Mouse (Mus musculus) left cerebral cortex, postnatal 14 days (tissue): ENCODE measurements around the gene Cdkn1a. TPM values are rescaled to one million over a fixed set of nuclear protein-coding genes. Genes with fewer than 3 reads are reported as not detected.
"Not testable (repeated sequence)": the region's sequence is repeated elsewhere in the genome, so short reads cannot be mapped to it uniquely, and the experiment has no call there.

ENCODE experiments used
- DNase-seq, 2 experiments: peaks; one replicate each; pipeline ENCODE4 v3.0.0; 2021 to 2022; ENCODE audit warnings: low spot score in 2 of 2, mixed read lengths in 1 of 2
- intact Hi-C: fragments of 180-260 bp; cut with DNase I; formaldehyde crosslinking; loops from one replicate; pipeline ENCODE4 v1.15.1; 2025
- total RNA-seq, 2 experiments: library from RNA; stranded (reverse); gene quantifications; 2 replicates each; pipeline ENCODE4 v1.2.3; 2021

Cdkn1a gene
- total RNA-seq, 2 experiments from 2014 or later, result 25.7 to 35.7 TPM

DNA sequence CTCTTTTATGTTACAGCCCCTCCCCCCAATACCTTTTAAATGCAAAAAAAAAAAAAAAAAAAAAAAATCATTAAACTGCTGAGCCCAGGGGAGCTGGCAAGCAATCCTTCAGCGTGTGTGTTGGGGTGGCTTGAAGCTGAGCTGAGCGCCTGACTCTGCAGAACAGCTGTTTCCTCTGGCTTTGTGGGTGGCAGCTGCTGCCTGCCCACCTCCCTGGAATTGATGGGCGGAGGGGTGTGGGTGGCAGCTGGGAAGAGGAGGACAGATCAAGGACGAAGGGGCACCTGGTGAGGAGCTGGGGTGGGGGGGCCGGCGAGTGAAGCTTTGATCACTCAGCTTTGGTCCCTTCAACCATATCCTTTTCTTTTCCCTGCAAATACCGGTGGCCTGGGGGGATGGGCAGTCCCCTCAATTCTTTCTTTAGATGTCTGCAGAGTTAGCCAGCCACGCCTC, 34.1 kb upstream of the Cdkn1a start:
- intact Hi-C loops, result no loop called here
- no peak for DNase-seq

DNA sequence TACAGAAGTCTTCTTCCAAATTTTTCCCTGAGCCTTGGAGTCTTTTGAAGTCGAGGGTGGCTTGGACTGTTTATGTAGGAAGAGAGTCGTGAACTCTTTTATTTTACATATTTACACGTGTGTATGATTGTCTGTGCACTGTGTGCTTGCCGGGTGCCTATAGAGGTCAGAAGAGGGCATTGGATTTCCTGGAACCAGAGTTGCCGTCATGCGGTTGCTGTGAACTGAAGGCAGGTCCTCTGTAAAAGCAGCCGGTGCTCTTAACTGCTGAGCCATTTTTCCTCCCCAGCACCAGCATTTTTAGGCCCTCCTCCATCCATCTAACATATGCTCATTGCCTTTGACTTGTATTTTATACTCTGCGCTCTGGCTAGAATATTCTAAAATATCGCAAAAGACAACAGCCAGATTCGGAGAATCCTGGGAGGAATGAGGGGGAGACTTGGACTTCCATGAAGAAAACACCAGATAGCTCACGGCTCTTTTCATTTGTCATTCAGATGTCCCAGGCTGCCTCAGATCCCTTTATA, 33.4 kb upstream of the Cdkn1a start:
- intact Hi-C loops, result no loop called here
- no peak for DNase-seq

DNA sequence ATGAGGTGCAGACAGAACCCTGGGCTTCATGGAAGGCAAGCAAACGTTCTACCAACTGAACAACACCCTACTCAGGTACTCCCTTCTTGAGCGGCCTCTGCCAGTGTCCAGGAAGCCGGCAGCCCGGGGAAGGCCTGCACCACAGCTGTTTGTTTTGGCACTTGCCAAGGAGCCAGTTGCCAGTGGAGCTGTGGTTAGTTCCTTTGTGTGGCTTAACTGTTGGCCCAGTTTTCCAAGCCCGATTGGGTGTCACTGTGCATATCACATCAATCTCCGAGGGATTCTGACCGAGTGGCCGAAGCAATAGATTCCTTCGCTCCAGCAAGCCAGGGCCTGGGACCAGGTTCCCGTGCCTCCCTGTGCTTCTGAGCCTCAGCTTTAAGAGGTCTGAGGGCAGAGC, 32.8 kb upstream of the Cdkn1a start:
- intact Hi-C loops, result no loop called here

DNA sequence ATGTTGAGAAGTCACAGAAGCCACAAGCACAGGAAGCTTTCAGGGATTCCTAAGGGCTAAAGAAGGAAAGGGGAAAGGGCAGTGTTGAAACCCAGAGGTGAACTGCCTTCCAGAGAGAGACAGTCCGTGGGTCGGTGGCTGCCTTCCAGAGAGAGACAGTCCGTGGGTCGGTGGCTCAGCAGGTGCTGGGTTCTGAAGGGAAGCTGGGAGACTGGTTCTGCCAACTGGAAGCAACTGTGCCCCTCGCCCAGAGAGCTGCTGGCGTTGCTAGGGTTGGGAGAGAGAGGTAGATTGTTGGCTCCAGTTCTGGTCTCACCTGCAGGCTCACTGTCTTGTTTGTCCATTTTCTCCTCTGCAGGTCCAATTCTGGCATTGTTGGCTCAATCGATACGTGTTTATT, 32.3 kb upstream of the Cdkn1a start:
- intact Hi-C loops, result no loop called here
- DNase-seq, result no peak

More for the DNA sequence above, 32.8 kb upstream of the Cdkn1a start:
- DNase-seq, result no peak

DNA sequence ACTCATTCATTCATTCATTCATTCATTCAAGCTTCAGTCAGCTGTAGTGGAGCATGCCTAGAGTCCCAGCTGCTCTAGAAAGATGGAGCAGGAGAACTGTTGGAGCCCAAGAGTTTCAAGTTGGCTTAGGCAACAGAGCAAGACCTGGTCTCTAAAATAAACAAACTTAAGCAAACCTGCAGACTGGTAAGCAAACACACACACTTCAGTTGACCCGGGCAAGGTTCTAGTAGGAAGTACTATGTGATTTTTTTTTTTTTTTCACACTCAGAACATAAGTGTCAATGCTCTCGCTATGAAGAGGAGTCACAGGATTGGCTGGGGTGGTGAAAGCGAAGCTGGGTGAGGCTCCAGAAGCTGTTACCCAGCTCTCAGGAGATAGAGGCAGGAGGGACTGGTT, 31.2 kb upstream of the Cdkn1a start:
- intact Hi-C loops, result no loop called here
- DNase-seq, result no peak

DNA sequence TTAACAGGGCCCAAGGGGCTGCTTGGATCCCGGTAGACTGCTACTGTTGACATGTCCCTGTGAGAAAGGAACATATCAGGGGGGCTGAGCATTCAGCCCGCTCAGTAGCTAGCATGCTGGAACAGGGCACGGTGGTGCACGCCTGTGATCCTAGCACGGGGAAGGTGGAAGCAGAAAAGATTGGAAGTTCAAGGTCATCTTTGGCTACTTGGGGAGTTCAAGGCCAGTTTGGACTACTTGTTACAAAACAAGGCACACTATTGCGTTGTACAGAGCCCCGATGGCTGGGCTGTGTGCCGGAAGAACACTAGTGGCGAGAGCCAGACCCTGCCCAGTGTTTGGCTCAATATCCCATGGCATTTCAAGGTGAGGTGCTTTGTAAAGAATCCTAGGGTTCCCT, 29.8 kb upstream of the Cdkn1a start:
- no peak for DNase-seq
- intact Hi-C loops, result no loop called here

DNA sequence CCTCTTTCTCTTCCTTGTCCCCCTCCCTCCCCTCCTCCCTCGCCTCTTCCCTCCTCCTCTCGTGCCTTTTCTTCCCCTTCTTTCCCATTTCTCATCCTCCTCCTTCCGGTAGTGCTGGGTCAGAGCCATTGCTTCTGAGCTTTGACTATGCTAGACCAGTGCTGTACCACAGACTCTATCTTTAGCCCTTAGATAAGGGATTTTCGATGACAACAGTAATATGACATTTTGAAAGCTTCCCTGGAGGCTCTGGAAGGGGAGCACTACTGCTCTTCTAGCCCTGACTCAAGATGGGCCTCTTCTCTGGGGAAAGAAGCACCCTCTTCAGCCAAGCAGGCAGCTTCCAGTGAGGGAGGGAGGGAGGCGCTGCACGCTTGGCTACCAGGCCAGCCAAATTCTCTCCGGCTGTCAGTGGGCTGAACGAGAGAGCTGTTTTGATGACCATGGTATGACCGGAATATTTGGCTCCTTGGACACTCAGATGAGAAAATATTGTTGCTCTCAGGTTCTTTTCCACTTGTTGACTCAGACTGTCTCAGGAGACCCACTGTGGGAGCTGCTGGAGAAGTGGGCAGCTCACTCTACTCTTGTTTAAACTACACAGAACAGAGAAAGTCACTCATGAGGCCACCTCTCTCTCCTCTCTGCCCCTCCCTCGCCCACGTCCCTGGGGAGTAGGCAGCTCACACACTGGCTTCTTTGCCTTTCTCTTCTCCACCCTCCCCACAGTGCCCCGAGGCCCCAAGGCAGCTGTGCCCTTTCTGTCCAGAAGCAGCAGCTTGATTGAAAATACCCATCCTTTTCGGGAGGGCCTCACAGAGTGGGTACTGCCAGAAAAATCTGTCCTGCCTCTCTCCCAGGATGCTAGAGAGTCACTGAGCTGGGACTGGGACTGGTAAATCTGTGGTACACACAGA, 28.4 kb upstream of the Cdkn1a start:
- intact Hi-C loops, result no loop called here
- no peak for DNase-seq

DNA sequence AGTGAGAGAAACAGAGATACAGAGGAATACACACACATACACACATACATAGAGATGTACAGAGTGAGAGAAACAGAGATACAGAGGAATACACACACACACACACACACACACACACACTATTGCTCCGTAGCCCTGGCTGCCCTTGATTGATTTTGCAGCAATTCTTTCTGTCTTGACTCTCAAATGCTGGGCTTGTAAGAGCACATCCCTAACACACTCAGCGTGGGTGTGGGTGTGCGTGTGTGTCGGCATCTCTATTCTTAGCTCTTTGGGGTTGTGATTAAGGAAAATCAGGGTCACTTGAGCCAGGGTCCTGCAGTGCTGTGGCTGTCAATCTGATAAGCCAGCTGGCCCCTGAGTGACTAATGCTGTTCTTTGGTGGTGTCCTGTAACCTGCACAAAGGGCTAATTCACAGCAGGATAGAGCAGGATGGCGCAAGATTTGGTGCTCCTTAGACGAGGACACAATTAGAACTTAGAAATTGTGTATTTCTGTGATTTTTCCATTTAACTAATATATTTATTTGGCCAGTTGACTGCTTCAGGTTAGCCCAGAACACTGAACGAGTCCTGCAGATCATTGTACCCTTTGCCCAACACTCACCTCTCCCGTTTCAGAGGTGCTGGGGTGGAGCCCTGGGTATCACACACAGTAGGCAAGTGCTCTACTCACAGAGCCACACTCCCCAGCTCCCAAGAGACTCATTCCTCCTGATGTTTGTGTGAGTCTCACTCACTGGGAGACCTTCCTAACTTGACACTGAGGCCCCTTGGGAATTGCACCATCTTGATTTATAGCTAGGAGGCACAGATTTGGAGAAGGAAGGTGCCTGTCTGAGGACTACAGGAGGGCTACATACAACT, 27.4 kb upstream of the Cdkn1a start:
- intact Hi-C loops, result no loop called here
- DNase-seq, result no peak

DNA sequence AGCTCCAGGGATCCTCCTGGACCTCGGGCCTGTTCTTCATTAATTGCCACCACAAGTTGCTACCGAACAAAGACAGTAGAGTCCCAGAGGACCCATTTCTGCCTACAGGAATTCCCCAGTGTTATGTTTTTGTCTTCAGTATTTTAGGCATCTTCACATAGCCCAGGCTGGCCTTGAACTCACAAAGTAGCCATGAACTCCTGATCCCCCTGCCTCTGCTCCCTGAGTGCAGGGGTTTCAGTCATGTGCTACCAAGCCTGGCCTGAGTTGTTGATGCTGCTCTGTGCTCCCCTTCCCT, 26.8 kb upstream of the Cdkn1a start:
- intact Hi-C loops, result no loop called here
- DNase-seq, result no peak

DNA sequence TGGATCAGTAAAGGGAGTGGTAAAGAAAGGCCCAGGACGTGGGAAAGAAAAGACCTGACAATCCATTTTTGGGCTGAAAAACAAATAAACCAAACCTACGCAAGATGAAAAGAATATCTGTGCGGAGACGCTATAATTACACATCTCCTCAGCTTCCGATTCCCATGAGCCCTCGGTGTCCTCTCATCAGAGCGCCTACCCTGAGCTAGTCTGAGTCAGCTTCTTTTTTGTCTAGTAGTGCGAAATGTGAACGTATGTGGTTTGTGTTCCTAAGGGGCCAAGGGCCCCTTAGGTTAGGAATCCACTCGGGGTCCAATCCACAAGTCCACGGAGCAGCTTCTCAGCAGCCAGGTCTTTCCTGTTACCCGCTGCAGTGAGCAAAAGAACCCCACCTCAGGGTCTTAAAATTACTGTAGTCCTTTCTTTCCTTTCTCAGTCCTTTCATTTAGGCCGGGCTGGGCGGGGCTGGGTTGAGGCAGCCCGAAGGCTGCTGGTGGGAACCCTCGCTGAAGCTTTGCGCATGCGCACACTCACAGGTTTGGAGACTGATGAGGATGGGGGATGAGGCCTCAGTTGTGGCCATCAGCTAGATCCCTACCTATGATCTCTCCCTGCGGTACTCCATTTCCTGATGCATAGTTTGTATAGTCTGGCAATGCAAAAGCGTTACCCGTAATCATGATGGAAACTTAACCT, 25.4 kb upstream of the Cdkn1a start:
- no peak for DNase-seq
- intact Hi-C loops, result no loop called here

DNA sequence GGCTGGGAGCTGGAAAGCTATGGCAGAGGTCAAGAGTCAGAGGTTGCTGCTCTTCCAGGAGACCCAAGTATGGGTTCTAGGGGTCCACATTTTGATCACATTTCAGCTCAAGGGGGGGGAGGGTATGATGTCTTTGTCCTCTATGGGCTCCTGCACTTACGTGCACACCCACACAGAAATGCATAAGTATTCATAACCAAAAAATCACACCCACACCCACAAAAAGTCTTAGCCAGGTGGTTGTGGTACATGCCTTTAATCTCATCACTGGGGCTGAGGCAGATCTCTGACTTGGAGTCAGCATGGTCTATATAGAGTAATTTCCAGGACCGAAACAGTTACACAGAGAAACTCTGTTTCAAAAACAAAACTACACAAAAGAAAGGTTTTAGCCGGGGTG, 24.8 kb upstream of the Cdkn1a start:
- intact Hi-C loops, result no loop called here
- DNase-seq, result no peak

DNA sequence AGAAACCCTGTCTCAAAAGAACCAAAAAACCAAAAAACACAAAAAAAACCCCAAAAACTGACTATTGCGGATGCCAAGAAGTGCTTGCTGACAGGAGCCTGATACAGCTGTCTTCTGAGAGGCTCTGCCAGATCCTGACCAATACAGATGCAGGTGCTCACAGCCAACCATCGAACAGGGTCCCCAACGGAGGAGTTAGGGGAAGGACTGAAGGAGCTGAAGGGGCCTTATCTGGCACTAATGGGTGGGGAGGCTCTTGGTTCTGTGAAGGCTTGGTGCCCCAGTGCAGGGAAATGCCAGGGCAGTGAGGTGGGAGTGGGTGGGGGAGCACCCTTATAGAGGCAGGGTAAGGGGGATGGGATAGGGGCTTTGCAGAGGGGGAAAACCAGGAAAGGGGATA, 23.4 kb upstream of the Cdkn1a start:
- DNase-seq, intact Hi-C loops: not testable (repeated sequence)

DNA sequence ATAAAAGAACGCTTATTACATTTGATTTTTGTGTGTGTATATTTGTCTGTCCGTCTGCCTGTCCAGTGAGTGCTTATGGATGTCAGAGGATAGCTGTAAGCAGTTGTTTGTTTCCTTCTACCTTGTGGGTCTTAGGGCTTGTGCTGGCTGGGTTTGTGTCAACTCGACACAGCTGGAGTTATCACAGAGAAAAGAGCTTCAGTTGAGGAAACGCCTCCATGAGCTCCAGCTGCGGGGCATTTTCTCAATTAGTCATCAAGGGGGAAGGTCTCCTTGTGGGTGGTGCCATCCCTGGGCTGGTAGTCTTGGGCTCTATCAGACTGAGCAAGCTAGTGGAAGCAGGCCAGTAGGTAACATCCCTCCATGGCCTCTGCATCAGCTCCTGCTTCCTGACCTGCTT, 22.9 kb upstream of the Cdkn1a start:
- intact Hi-C loops, result no loop called here
- no peak for DNase-seq

DNA sequence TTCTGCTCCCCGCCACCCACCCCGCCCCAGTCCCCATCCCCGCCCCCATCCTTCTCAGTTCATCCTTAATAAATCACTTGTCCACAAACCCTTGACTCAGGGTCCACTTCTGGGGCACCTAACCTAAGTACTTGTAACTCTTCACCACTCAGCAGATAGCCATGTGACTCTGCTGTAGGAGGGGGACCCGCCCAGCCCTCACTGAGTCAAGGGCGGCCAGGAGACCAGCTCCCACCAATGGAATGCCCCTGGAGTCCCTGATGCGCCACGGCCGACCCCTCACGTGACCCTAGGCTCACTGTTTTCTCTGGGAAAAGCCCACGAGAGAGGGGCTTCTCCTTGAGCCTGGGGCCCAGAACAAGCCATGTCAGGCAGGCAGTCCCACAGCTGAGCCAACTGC, 21.7 kb upstream of the Cdkn1a start:
- intact Hi-C loops, result no loop called here
- DNase-seq, result no peak

DNA sequence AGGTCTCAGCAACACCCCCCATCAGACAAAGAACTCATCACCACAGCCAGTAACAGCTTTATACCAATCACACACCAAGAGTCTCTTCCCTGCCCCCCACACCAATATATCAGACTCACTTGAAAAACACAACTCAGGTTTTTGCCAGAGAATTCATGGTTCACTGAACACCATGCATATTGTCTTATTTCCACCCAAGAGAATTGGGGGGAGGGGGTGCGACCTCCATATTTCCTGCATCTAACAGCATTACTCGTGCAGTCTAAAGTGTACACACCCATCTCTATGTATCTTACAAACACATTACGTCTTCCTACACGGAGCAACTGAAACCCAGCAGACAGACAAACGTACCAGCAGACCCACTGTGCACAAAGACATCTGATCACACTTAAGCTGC, 19.0 kb upstream of the Cdkn1a start:
- DNase-seq, result no peak
- intact Hi-C loops, result no loop called here

DNA sequence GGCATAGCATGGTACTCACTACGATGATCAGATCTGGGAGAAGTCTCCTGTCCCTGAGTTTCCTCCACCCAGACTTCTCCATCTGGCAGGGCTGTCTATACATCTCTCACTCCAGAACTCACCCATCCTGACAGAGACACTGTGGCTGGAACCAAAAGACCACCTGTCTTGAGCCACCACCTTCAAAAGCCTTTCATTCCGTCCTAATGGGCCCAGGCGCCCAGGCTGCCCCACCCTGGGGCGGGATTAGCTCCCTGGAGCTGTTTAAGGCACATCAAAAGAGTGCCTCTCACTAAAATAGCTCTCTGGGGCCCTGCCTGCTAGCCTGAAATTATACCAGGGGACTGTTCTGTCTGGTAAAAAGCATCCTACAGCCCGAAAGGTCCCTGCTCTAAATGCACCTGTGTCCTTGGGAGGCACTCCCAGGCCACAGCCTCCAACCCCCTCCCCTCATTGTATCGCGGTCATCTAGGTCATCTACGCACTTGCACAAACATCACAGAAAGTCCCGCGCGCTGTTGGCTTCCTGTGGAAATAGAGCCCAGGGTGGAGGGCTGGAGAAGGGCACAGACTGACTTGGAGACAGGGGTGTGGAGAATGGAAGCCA, 18.0 kb upstream of the Cdkn1a start:
- intact Hi-C loops, result no loop called here
- DNase-seq, result no peak

DNA sequence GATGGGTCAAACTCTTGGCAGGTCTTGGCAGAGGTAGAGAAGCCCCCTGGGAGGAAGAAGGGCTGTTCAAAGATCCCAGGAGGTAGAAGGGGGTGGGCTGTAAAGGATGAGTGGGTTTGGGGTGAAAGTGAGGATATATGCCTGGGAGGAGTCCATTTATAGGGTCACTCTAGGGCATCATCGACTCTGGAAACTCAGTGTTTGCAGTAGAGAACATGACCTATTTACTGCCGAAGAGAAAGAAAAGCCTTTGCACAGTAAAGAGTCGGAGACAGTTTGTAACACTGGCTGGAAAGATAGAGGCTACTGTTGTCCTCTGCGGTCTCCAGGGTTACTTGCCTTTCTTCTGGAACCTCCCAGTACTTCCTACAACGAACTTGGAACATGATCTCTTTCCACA, 17.5 kb upstream of the Cdkn1a start:
- intact Hi-C loops, result no loop called here
- no peak for DNase-seq

DNA sequence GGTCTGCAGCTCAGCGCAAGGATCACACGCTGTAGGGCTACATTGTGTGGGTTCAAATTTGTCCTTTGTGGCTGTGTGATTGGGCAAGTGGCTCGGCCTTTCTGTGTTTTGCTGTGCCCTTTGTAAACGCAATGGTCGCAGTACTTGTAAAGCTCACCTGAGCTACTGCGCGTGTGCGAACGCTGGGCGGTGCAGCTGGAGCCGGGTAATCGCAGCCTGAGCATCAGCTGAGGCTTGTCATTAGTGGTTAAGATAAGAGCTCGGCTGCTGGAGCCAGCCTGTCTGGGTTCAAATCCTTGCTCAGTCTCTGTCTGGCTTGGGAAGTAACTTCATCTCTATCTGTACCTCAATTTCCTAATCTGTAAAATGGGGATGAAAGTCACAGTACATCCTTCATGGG, 16.7 kb upstream of the Cdkn1a start:
- intact Hi-C loops, result no loop called here
- no peak for DNase-seq

DNA sequence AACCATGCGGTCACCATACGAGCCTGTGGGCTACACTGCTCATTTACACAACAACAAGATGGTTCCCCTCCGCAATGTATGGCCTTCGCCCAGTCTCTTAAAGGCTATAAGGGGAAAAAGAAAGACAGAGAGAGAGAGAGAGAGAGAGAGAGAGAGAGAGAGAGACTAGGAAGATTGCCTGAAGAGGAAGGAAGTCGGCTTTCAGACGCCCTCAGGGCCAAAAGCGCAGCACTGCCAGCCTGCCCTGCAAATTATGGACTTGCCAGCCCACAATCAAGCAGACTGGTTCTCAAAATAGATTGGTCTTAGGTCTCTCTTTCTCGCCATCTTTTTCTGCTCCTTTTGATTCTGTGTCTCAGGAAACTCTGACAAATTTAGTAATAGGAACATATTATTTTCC, 14.5 kb upstream of the Cdkn1a start:
- intact Hi-C loops, result no loop called here
- DNase-seq, result no peak
